Mouse (Mus musculus) adrenal gland, adult 10 weeks (tissue): ENCODE data around the gene Cyp2r1. TPM values are rescaled to one million over a fixed set of nuclear protein-coding genes. Genes with fewer than 3 reads are reported as not detected.

Experiments
- polyA plus RNA-seq: library from polyadenylated mRNA; stranded (reverse); fragments of 350-450 nt; fragmentation: Illumina TruSeq; extraction: RNeasy Lipid Tissue Mini Kit (QIAGEN cat#74804); gene quantifications from one replicate; pipeline ENCODE4 v1.2.3, GENCODE M21; 2014; ENCODE audit warnings: low read depth, low replicate concordance

Gene Cyp2r1
- 7.3 TPM for polyA plus RNA-seq

DNA sequence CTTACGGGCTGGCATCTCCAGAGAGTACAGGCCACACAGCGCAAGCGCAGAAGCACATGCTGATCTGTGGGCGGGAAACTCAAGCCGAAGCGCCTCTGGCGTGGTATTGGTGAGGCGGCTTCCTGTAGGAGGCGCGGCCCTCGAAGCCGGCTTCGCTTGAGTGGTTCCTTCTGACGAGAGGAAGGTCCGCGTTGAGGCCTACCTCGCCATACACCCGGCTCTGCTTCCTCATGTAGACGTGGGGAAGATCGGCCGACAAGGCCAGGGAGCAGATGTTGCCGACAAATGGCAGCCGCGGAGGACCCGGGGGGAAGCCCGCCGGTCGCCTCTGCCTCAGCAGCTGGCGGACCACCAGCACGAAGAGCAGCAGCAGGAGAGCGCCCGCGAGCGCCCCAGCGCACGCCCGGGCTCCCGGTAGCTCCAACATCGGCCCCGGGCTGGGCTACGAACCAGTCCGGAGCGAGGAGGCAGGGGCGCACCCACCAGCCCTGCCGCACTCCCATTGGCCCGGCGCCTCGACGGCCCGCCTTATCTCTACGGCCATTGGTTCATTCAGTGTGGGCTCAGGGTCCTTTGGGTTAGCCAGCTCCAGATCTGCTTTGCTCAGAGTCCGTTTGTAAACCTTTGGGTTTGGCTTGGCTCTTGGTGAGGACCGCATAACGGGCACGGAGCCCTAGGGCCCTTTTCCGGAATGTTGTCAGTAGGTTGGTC lies at the start of gene Cyp2r1:
Cyp2r1 (minus strand) TSS at position 442 of the 711 bp plus-strand sequence.

Other genes with a start within 250 kb of the Cyp2r1 start
- gene Pde3b, start 147.7 kb downstream of the Cyp2r1 start, polyA plus RNA-seq = 61.6 TPM
- gene Calca, start 73.4 kb upstream of the Cyp2r1 start, polyA plus RNA-seq = 1.4 TPM
- gene Calcb, start 155.7 kb upstream of the Cyp2r1 start, polyA plus RNA-seq = not detected
- 0.52 TPM for gene Insc, start 180.7 kb upstream of the Cyp2r1 start, polyA plus RNA-seq